Mouse (Mus musculus) heart, embryonic 13.5 days (tissue): ENCODE data around the gene S100a7a. TPM values are rescaled to one million over a fixed set of nuclear protein-coding genes. Genes with fewer than 3 reads are reported as not detected.

Experiments used
- ATAC-seq: fragments of 200-750 bp; cut with Nextera tagmentation; 2 replicates; pipeline ENCODE4 v1.8.0; 2017; ENCODE audit warnings: moderate TSS enrichment; ENCODE audit not compliant: insufficient number of reproducible peaks, low FRiP score, low TSS enrichment; ENCODE audit errors: extremely low read depth
- H3K27ac ChIP-seq: fragments of 300-500 bp; sonication (generic); replicated peaks from 2 replicates; pipeline ENCODE4 v1.5.1; 2015; ENCODE audit warnings: moderate library complexity, mild to moderate bottlenecking, inconsistent platforms
- H3K27me3 ChIP-seq: fragments of 300-500 bp; sonication (generic); replicated peaks from 2 replicates; pipeline ENCODE4 v1.6.1; 2015; ENCODE audit warnings: mild to moderate bottlenecking, inconsistent platforms
- H3K36me3 ChIP-seq: fragments of 300-500 bp; sonication (generic); 2 replicates; pipeline ENCODE4 v1.6.1; 2015; ENCODE audit warnings: mild to moderate bottlenecking, inconsistent platforms
- H3K4me1 ChIP-seq: fragments of 300-500 bp; sonication (generic); 2 replicates; pipeline ENCODE4 v1.6.1; 2015; ENCODE audit warnings: inconsistent platforms
- H3K4me2 ChIP-seq: fragments of 300-500 bp; sonication (generic); 2 replicates; pipeline ENCODE4 v1.6.1; 2015; ENCODE audit warnings: inconsistent platforms, mild to moderate bottlenecking, moderate library complexity
- H3K4me3 ChIP-seq: fragments of 300-500 bp; sonication (generic); 2 replicates; pipeline ENCODE4 v1.5.1; 2015; ENCODE audit warnings: moderate library complexity, mild to moderate bottlenecking, inconsistent platforms
- H3K9ac ChIP-seq: fragments of 300-500 bp; sonication (generic); 2 replicates; pipeline ENCODE4 v1.6.1; 2015; ENCODE audit warnings: inconsistent platforms, mild to moderate bottlenecking, moderate library complexity
- H3K9me3 ChIP-seq: fragments of 300-500 bp; sonication (generic); 2 replicates; pipeline ENCODE4 v1.6.1; 2016; ENCODE audit warnings: inconsistent platforms
- WGBS: fragments of 180-500 bp; shearing (Covaris S2); methylation state at CpG from one replicate; pipeline ENCODE4 v1.1.7; 2015; ENCODE audit warnings: mixed read lengths; 5-methylcytosine and 5-hydroxymethylcytosine counted together
- polyA plus RNA-seq: library from polyadenylated mRNA; unstranded; fragments of >200 nt; fragmentation: Nextera tagmentation; extraction: Ambion mirVana; gene quantifications from 2 replicates; pipeline ENCODE4 v1.2.1, GENCODE M21; 2015

The S100a7a gene
- polyA plus RNA-seq, 1 experiment from 2014 or later: not detected

- H3K9ac ChIP-seq: no peak overlapping the region
- ATAC-seq: no peak
- no peak overlapping the region for H3K27ac ChIP-seq
- WGBS: 51% methylated on average over 4 of the region's 4 CpGs
- H3K4me1 ChIP-seq: peaks cover 14% of the 10 kb centered on the region
- no peak overlapping the region for H3K4me2 ChIP-seq
- H3K27me3 ChIP-seq: no peaks in the 10 kb centered on the region
- no peaks in the 10 kb centered on the region for H3K9me3 ChIP-seq
- H3K36me3 ChIP-seq: no peaks in the 10 kb centered on the region
- H3K4me3 ChIP-seq: no peak overlapping the region
These were observed 26.0 kb upstream of the S100a7a start for GRCm38 (mm10) chr3:90627807-90628206.

- no peak overlapping the region for H3K4me3 ChIP-seq
- 72% methylated on average over 2 of the region's 2 CpGs for WGBS
- no peaks in the 10 kb centered on the region for H3K4me1 ChIP-seq
- no peak overlapping the region for H3K27ac ChIP-seq
- H3K27me3 ChIP-seq: no peaks in the 10 kb centered on the region
- no peak overlapping the region for H3K4me2 ChIP-seq
- H3K36me3 ChIP-seq: no peaks in the 10 kb centered on the region
- no peaks in the 10 kb centered on the region for H3K9me3 ChIP-seq
- ATAC-seq: no peak
- no peak overlapping the region for H3K9ac ChIP-seq
These were observed 24.5 kb upstream of the S100a7a start for GRCm38 (mm10) chr3:90629298-90629697.

GRCm38 (mm10) chr3:90631984-90632383 is 21.8 kb upstream of the S100a7a start:
- no peak overlapping the region for H3K4me2 ChIP-seq

DNA sequence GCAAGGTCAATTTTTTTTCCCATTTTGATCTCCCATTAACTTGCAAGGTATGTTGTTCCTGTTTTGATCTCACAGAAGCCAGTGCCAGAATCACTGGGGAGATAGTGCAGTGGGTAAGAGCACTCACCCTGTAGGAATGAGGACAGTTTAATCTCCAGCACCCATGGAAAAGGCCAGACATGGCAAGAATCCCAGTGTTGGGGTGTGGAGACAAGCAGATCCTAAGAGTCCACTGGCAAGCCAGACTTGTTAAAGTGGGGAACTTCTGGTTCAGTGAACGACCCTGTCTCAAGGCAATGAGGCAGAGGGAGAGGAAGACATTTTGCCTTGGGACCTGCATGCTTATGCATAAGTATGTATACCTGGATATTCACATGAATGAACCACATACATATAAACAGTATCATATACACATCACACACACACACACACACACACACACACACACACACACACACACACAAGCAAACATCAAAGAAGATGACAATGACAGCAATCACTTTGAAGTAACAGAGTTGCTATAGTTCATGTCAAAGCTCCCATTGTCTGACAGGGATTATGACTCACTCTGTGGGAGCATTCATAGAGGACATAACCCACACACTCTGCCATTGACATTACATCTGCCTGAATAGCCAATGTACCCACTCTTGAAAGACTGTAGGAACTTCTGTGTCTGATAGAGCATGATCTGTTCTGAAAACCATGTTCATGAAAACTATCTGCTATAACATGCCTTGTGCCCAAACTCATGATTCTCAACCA is 15.1 kb upstream of the S100a7a start:
- H3K27me3 ChIP-seq: peaks cover 4% of the 10 kb centered on the region; the same call in 1 of the 2 replicates
- WGBS: 43% methylated on average over 1 of the region's 1 CpGs
- H3K36me3 ChIP-seq: no peaks in the 10 kb centered on the region
- H3K9ac ChIP-seq: no peak overlapping the region
- no peak overlapping the region for H3K4me2 ChIP-seq
- H3K9me3 ChIP-seq: no peaks in the 10 kb centered on the region
- no peaks in the 10 kb centered on the region for H3K4me1 ChIP-seq
- no peak overlapping the region for H3K4me3 ChIP-seq
- H3K27ac ChIP-seq: no peak overlapping the region
- ATAC-seq: no peak

More at GRCm38 (mm10) chr3:90631984-90632383, 21.8 kb upstream of the S100a7a start:
- H3K27me3 ChIP-seq: no peaks in the 10 kb centered on the region; the same call in 1 of the 2 replicates
- no peaks in the 10 kb centered on the region for H3K9me3 ChIP-seq
- no peak overlapping the region for H3K27ac ChIP-seq
- no peaks in the 10 kb centered on the region for H3K4me1 ChIP-seq
- no peak overlapping the region for H3K9ac ChIP-seq
- no peaks in the 10 kb centered on the region for H3K36me3 ChIP-seq
- H3K4me3 ChIP-seq: no peak overlapping the region
- no peak for ATAC-seq
- 58% methylated on average over 2 of the region's 2 CpGs for WGBS

- Histone ChIP-seq H3K36me3 (no peaks in the 10 kb centered on the region), H3K4me1 (no peaks in the 10 kb centered on the region), H3K4me3 (no peak overlapping the region), H3K27me3 (peaks cover 4% of the 10 kb centered on the region; the same call in 1 of the 2 replicates), H3K4me2 (no peak overlapping the region), H3K9ac (no peak overlapping the region), H3K9me3 (no peaks in the 10 kb centered on the region), H3K27ac (no peak overlapping the region)
- no peak for ATAC-seq
- 50% methylated on average over 7 of the region's 7 CpGs for WGBS
These were observed 14.2 kb upstream of the S100a7a start for GRCm38 (mm10) chr3:90639511-90640154.

- WGBS: 65% methylated on average over 7 of the region's 7 CpGs
- no peaks in the 10 kb centered on the region for H3K4me1 ChIP-seq
- peaks cover 4% of the 10 kb centered on the region; the same call in 1 of the 2 replicates for H3K27me3 ChIP-seq
- no peaks in the 10 kb centered on the region for H3K9me3 ChIP-seq
- H3K9ac ChIP-seq: no peak overlapping the region
- no peak overlapping the region for H3K27ac ChIP-seq
- H3K4me3 ChIP-seq: no peak overlapping the region
- no peak for ATAC-seq
- H3K4me2 ChIP-seq: no peak overlapping the region
- no peaks in the 10 kb centered on the region for H3K36me3 ChIP-seq
These were observed 12.8 kb upstream of the S100a7a start for GRCm38 (mm10) chr3:90640981-90641380.

- Histone ChIP-seq H3K27ac (no peak overlapping the region), H3K9me3 (no peaks in the 10 kb centered on the region), H3K36me3 (no peaks in the 10 kb centered on the region), H3K27me3 (no peaks in the 10 kb centered on the region), H3K4me3 (no peak overlapping the region), H3K9ac (no peak overlapping the region), H3K4me1 (no peaks in the 10 kb centered on the region), H3K4me2 (no peak overlapping the region)
- ATAC-seq: no peak
- 45% methylated on average over 3 of the region's 3 CpGs for WGBS
These were observed 9.6 kb upstream of the S100a7a start for GRCm38 (mm10) chr3:90644220-90644619.

GRCm38 (mm10) chr3:90647291-90647690 is 6.5 kb upstream of the S100a7a start:
- no peaks in the 10 kb centered on the region; the same call in 1 of the 2 replicates for H3K27me3 ChIP-seq
- no peak for ATAC-seq
- H3K4me2 ChIP-seq: no peak overlapping the region
- WGBS: 63% methylated on average over 1 of the region's 1 CpGs
- H3K4me3 ChIP-seq: no peak overlapping the region
- H3K36me3 ChIP-seq: no peaks in the 10 kb centered on the region
- no peaks in the 10 kb centered on the region for H3K9me3 ChIP-seq
- H3K9ac ChIP-seq: no peak overlapping the region
- no peaks in the 10 kb centered on the region for H3K4me1 ChIP-seq
- H3K27ac ChIP-seq: no peak overlapping the region

- no peak for ATAC-seq
- H3K4me3 ChIP-seq: no peak overlapping the region
- no peak overlapping the region for H3K4me2 ChIP-seq
- no peaks in the 10 kb centered on the region for H3K4me1 ChIP-seq
- no peak overlapping the region for H3K9ac ChIP-seq
- H3K36me3 ChIP-seq: no peaks in the 10 kb centered on the region
- no peak overlapping the region for H3K27ac ChIP-seq
- no peaks in the 10 kb centered on the region for H3K9me3 ChIP-seq
- H3K27me3 ChIP-seq: peaks cover 6% of the 10 kb centered on the region
These were observed 4.8 kb upstream of the S100a7a start for GRCm38 (mm10) chr3:90648981-90649380.

DNA sequence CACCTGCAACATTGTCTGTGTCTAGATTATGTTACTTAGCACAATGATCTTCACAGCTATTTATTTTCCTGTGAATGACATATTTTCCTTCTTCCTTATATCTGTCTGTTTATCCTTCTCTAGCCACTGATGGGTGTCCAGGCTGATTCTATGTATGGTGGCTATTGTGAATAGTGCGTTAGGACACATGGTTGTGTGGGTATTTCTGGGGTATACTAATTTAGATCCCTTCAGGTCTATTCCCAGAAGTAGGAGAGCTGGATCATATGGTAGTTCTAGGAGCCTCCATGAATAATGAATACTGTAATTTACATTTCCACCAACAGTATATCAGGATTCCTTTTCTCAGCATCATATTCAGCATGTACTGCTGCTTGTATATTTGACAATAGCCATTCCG is 4.0 kb upstream of the S100a7a start:
- Histone ChIP-seq H3K4me2 (no peak overlapping the region), H3K27ac (no peak overlapping the region), H3K36me3 (no peaks in the 10 kb centered on the region), H3K9me3 (no peaks in the 10 kb centered on the region), H3K27me3 (peaks cover 13% of the 10 kb centered on the region), H3K4me1 (no peaks in the 10 kb centered on the region), H3K9ac (no peak overlapping the region), H3K4me3 (no peak overlapping the region)
- no peak for ATAC-seq
- WGBS: 82% methylated on average over 2 of the region's 2 CpGs

DNA sequence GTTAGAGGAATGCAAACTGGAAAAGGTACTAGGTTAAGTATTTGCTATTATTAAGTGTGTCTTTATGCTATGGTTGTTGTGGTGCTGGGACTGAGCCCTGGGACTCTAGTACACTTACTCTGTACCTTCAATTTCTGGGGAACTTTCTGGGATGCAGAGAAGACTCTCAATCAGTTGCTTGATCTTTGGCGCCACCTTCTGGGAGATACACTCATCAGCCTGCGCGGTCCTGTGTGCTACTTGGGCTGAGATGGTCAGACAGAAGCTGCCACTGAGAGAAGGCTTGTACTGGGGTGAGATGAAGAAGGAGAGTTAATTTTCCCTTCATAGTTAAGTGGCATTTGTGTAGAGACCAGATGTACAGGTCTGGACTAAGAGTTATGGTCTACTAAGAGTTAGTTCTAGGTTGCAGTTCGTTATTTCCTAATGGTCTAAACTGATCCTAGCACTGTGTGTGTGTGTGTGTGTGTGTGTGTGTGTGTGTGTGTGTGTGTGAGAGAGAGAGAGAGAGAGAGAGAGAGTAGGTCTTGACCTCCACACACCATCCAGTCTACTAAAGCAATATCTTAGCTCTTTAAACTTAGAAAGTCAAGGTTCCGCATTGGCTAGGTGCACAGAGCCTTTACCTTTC is 824 bp upstream of the S100a7a start:
- Histone ChIP-seq H3K4me3 (no peak overlapping the region), H3K4me2 (no peak overlapping the region), H3K9ac (no peak overlapping the region), H3K36me3 (no peaks in the 10 kb centered on the region), H3K9me3 (no peaks in the 10 kb centered on the region), H3K27me3 (peaks cover 16% of the 10 kb centered on the region), H3K4me1 (no peaks in the 10 kb centered on the region), H3K27ac (no peak overlapping the region)
- ATAC-seq: no peak
- WGBS: 33% methylated on average over 5 of the region's 5 CpGs
